Mouse (Mus musculus): Measurements from ENCODE around the gene Upf3b.

DNA sequence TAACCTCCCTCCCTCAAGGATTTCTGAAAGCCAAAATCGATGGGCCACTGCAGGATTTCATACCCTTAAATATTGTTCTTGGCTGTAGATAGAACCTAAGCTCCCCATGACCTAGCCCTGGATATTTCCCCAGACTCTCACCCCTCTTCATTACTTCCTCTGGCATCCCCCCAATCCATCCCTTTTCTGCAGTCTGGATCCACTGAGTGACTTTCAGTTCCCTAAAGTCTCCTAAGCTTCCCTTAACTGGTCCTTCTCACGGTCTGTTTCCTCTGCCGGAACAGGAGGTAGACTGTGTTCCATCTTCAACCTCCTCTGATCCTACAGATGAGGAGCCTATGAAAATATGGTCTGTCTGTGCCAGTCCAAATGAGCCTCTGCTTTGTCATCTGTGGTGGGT, 42.8 kb downstream of the Upf3b start:
- TF ChIP-seq CTCF (IDR thresholded peaks at IDR 0.05; ENCODE audit: borderline replicate concordance, control insufficient read depth, extremely low read depth, insufficient read depth, low read length, poor library complexity) (no peak), POLR2A (IDR thresholded peaks at IDR 0.05; ENCODE audit: control insufficient read depth, extremely low read depth, insufficient read depth, low read length, poor library complexity) (no peak)
